Mouse (Mus musculus) urinary bladder, postnatal 4 days (tissue): ENCODE measurements at regions not wholly inside any gene's neighbourhood (a gene's known extent, or its start where the extent isn't known, plus 50 kb on each side); places are given as distances from the start of the nearest gene placed in this dataset.

Experiments
- DNase-seq, 2 experiments: peaks; one replicate each; pipeline ENCODE4 v3.0.0; 2021 to 2022; ENCODE audit warnings: low spot score in 2 of 2

DNA sequence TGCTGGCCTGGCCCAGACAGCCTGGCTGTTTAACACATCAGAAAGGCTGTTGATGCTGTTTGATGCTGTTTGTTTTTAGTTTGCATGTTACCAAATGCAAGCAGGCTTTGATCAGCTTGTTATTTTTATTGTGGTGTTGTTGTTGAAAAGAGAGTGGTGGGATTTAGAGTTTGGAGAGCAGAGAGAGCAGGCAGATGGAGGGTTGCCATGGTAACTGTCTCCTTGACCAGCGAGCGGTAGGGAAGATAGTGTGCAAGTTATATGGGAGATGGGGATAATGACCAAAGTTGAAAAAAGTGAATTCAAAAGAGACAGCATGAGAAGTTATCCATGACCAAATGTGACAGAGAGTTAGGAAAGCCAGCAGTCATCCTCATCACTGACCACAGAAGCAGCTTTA is 83.3 kb downstream of the Cmc2 start:
- DNase-seq: no peak

DNA sequence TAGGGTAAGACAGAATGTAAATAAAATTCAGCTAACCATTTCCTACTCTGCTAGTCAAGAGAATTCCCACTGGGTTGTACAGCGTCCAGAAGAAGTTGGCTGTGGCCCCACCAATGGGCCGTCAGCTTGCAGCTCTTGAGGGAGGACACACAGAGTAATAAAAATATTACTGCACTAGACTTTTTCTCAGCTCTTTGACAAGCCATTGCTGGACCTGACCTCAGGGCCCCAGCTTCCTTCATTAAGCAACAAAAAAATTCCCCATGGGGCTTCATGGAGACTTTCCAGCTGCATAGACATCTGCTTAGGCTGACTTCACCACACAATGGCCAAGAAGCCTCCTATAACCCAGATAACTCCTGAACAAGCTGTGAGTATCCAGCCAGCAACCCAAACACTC is 89.1 kb downstream of the Cmc2 start:
- DNase-seq: peak in 1 of 2 experiments; percentile 36

DNA sequence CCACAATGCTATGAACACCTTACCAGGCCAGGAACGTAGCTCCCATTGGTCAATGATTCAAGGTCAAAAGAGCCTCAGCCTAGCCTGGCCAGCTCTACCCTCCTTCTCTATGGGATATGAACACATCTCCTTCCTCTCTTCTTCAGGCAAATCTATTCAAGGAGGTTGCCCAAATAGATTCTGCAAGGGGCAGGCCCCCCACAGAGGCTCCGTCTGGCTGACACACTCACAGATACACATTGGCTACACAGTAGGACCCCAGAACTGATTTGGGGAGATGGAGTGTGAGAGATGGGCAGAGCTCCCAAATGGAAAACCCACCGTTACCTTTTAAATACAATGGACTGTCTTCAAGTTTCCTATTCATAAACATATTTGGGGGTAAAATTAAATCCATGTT is 91.6 kb downstream of the Cmc2 start:
- DNase-seq: no peak

DNA sequence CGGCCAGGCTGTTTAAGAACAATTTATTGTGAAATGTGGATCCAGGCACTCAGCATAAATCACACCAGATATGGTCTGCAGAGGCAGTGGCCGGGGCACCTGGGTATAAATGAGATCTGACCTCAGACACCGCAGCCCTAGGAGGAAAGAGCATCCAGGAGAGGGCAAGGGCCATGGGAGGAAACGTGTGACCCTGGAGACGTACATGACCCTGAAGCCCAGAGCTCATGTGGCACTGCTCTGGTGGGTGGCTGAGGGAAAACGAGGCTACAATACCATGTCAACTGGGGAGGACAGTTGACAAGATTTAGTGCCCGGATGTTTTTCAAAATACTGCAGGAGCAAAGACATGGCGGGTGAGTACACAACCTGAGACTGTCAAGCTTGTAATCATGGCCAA is 93.0 kb downstream of the Cmc2 start:
- no peak for DNase-seq

DNA sequence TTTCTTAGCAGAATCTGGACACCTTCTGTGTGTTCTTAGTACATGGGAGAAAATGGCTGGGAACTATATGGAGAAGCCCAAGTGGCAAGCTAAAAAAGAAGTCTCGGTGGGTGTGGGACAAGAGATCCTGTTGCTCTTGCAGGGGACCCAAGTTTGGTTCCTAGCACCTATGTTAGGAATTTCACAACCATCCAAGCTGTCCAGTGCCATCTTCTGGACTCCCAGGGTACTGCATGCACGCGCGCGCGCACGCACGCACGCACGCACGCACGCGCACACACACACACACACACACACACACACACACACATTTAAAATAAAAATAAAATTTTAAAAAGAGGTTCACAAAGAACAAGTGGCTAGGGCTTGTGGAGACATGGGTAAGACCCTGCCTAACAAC is 94.1 kb downstream of the Cmc2 start:
- no peak for DNase-seq

DNA sequence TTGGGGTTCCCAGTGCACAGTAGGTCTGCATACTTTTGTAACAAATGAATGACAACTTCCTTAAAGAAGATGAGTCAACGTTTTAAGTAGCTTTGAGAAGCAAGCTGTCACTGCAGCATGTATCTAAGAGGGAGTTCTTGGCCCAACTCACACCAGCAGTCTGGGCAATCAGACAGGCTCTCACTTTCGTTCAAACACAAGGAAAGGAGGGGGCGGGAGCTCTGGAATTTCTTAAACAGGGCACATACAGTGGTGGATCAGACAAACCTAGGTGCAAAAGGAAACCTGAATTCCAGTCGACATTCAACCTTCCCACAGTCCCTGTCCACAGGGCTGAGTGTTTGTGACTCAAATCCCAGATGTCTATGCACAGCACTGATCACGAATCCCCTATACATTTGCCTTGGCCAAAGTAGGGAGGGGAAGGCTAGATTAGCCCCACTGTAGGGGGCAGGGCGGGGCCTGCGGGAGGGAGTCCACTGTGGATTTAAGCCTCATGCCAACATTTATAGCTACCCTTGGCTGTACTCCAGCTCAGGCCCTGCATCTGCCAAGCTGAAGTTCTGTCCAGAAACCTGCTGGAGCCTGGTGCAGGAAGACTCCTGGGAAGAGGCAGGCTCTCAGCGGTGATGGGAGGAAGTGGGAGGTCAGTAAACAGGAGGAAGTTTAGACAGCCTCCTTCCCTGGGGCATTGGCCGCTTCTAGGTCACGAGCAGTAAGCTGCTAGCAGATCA is 81.5 kb upstream of the Cdyl2 start:
- peak in 1 of 2 experiments; percentile 37 for DNase-seq

DNA sequence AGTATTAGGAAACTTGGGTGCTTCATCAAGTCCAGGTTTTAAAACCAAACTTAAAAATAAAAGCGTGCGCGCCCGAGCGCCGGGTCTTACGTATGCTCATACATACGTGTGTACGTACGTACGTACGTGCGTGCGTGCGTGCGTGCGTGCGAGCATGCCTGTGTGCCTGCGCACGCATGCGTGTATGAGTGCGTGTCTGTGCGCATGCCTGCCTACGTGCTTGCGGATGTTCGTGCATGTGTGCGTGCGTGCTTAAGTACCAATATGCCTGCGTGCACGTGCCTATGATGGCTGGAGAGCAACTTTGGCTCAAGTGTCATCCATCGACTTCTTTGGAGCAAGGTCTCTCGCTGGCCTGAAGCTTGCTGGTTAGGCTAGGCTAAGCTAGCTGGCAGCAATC is 68.5 kb upstream of the Cdyl2 start:
- no peak for DNase-seq

DNA sequence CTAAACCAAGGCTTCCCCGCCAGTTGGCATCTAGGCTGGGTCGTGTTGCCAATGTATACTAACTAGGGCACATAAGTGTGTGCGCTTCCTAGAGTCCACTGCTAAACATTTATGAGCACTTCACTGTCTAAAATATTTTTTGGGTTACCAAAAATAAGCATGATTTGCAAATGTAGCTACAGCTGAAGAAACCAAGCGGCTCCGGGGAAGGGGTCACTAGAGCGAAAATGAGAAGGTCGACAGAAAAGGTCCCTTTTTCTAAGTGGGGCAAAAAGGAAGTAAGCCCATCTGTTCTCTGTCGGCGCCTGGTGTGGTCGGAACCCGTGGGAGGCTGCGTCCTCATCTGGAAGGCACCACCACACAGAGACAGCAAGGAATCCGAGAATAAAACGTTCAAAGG is 67.8 kb upstream of the Cdyl2 start:
- no peak for DNase-seq

DNA sequence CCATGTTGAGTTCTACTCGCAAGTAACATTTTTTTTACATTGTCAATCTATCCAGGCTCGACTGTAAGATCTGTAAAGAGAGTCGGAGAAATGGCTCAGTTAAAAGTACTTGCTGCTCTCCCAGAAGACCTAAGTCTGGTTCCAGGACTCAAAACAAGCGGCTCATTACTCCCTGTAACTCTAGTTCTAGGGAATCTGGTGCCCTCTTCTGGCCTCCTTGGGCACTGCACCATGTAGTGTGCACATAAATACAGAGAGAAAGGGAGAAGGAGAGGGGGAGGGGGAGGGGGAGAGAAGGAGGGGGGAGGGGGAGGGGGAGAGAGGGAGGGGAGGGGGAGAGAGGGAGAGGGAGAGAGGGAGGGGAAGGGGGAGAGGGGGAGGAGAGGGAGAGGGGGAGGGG is 66.2 kb upstream of the Cdyl2 start:
- DNase-seq: no peak

DNA sequence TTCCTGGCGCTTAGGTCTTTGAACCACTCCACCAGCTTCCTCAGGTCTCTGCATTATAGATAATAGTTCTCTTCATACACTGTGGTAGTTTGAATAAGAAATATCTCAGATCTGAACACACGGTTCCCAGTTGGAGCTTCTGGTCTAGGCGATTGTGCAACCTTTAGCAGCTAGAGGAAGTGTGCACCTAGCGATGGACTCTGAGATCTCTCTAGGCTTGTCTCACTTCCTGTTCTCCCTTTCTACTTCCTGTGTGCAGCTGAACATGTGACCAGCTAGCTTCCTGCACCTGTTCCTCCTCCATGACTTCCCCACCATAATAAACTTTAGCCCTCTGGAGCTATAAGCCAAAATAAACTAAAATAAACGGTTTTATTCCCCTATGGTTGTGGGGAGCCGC is 62.9 kb upstream of the Cdyl2 start:
- DNase-seq: no peak

DNA sequence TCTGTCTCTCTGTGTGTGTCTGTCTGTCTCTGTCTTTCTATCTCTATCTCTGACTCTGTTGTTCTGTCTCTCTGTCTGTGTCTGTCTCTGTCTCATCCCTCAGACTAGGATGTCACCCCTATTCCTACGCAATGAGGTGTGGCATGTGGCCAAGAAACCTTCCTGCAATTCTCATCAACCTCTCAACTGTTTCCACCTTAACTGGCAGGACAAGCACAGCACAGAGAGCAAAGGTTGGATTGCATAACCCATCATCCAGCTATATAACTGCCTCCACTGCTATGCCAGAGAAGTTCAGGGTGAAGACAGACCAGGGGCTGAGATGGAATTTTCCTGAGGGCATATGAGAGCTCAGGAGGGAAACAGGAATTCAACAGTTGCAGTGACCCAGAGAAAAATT is 60.3 kb upstream of the Cdyl2 start:
- DNase-seq: no peak

DNA sequence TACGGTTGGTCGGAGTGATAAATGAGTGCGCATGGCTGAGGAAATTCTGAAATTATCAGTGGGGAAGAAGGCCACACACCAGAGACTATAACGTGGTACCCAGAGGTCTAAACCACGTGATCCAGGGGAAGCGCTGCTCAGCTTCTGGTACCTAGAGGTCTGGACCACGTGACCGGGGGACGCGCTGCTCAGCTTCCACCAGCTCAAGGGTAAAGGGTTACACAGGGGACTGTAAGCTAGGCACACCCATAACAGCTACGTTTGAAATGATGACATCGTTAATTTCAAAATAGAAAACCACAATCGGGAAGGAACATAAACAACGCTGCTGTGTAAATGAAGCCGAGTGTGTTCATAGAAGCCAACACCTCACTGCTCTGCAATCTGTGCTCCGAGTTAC is 57.5 kb upstream of the Cdyl2 start:
- no peak for DNase-seq
